Mouse (Mus musculus): Measurements from ENCODE around the gene P4ha2. TPM values are rescaled to one million over a fixed set of nuclear protein-coding genes. Genes with fewer than 3 reads are reported as not detected.

P4ha2 gene
- polyA plus RNA-seq, 1 experiment from 2014 or later = 8.3 TPM

GRCm38 (mm10) chr11:54108131-54108530 lies 8.2 kb downstream of the P4ha2 start:
- no peaks in the 10 kb centered on the region for H3K27me3 ChIP-seq (replicated peaks; ENCODE audit: control insufficient read depth, insufficient read depth, low read length)
- WGBS = 71% methylated on average over 3 of the region's 3 CpGs
- no peak overlapping the region for H3K4me2 ChIP-seq (replicated peaks; ENCODE audit: low read depth)
- H3K9me3 ChIP-seq (ENCODE audit: control insufficient read depth) = no peaks in the 10 kb centered on the region
- ATAC-seq = no peak
- no peak for TF ChIP-seq CTCF (IDR thresholded peaks at IDR 0.05; ENCODE audit: low read depth)
- no peak overlapping the region for H3K9ac ChIP-seq (ENCODE audit: low read depth, low read length)
- H3K4me3 ChIP-seq (ENCODE audit: low read depth, low read length) = no peak overlapping the region
- no peaks in the 10 kb centered on the region; the same call in 1 of the 2 replicates for H3K36me3 ChIP-seq (ENCODE audit: control insufficient read depth, insufficient read depth)
- H3K4me1 ChIP-seq (replicated peaks; ENCODE audit: control insufficient read depth, insufficient read depth, low read length) = no peaks in the 10 kb centered on the region; the same call in 1 of the 2 replicates
- no peak overlapping the region for H3K27ac ChIP-seq (ENCODE audit: low read depth, low read length)

GRCm38 (mm10) chr11:54108894-54109293 lies 9.0 kb downstream of the P4ha2 start:
- H3K27me3 ChIP-seq (replicated peaks; ENCODE audit: control insufficient read depth, insufficient read depth, low read length) = no peaks in the 10 kb centered on the region
- H3K27ac ChIP-seq (ENCODE audit: low read depth, low read length) = no peak overlapping the region
- H3K4me2 ChIP-seq (replicated peaks; ENCODE audit: low read depth) = no peak overlapping the region
- no peak for TF ChIP-seq CTCF (IDR thresholded peaks at IDR 0.05; ENCODE audit: low read depth)
- no peaks in the 10 kb centered on the region; the same call in 1 of the 2 replicates for H3K4me1 ChIP-seq (replicated peaks; ENCODE audit: control insufficient read depth, insufficient read depth, low read length)
- H3K9ac ChIP-seq (ENCODE audit: low read depth, low read length) = no peak overlapping the region
- ATAC-seq = no peak
- no peak overlapping the region for H3K4me3 ChIP-seq (ENCODE audit: low read depth, low read length)
- no peaks in the 10 kb centered on the region; the same call in 1 of the 2 replicates for H3K36me3 ChIP-seq (ENCODE audit: control insufficient read depth, insufficient read depth)
- 77% methylated on average over 5 of the region's 5 CpGs for WGBS
- H3K9me3 ChIP-seq (ENCODE audit: control insufficient read depth) = no peaks in the 10 kb centered on the region

GRCm38 (mm10) chr11:54111291-54111690 lies 11.4 kb downstream of the P4ha2 start:
- no peaks in the 10 kb centered on the region for H3K9me3 ChIP-seq (ENCODE audit: control insufficient read depth)
- no peak for TF ChIP-seq CTCF (IDR thresholded peaks at IDR 0.05; ENCODE audit: low read depth)
- no peak for ATAC-seq
- H3K4me2 ChIP-seq (replicated peaks; ENCODE audit: low read depth) = no peak overlapping the region
- H3K27me3 ChIP-seq (replicated peaks; ENCODE audit: control insufficient read depth, insufficient read depth, low read length) = no peaks in the 10 kb centered on the region
- no peak overlapping the region for H3K27ac ChIP-seq (ENCODE audit: low read depth, low read length)
- no peaks in the 10 kb centered on the region; the same call in 1 of the 2 replicates for H3K4me1 ChIP-seq (replicated peaks; ENCODE audit: control insufficient read depth, insufficient read depth, low read length)
- no peaks in the 10 kb centered on the region; the same call in 1 of the 2 replicates for H3K36me3 ChIP-seq (ENCODE audit: control insufficient read depth, insufficient read depth)
- no peak overlapping the region for H3K9ac ChIP-seq (ENCODE audit: low read depth, low read length)
- WGBS = 89% methylated on average over 7 of the region's 7 CpGs
- H3K4me3 ChIP-seq (ENCODE audit: low read depth, low read length) = no peak overlapping the region

GRCm38 (mm10) chr11:54111976-54112741 lies 12.3 kb downstream of the P4ha2 start:
- Histone ChIP-seq H3K9ac (ENCODE audit: low read depth, low read length) (0 out of 2 replicates have a peak overlapping the region, but pooled peaks have one; percentile 4), H3K27ac (ENCODE audit: low read depth, low read length) (no peak overlapping the region), H3K9me3 (ENCODE audit: control insufficient read depth) (no peaks in the 10 kb centered on the region), H3K36me3 (ENCODE audit: control insufficient read depth, insufficient read depth) (no peaks in the 10 kb centered on the region; the same call in 1 of the 2 replicates), H3K27me3 (replicated peaks; ENCODE audit: control insufficient read depth, insufficient read depth, low read length) (no peaks in the 10 kb centered on the region), H3K4me1 (replicated peaks; ENCODE audit: control insufficient read depth, insufficient read depth, low read length) (no peaks in the 10 kb centered on the region; the same call in 1 of the 2 replicates), H3K4me2 (replicated peaks; ENCODE audit: low read depth) (peak overlapping the region; percentile 54), H3K4me3 (ENCODE audit: low read depth, low read length) (no peak overlapping the region)
- whole genome bisulfite sequencing = 73% methylated on average over 21 of the region's 21 CpGs
- no peak for TF ChIP-seq CTCF (IDR thresholded peaks at IDR 0.05; ENCODE audit: low read depth)
- no peak for ATAC-seq

GRCm38 (mm10) chr11:54112920-54113319 lies 13.0 kb downstream of the P4ha2 start:
- H3K36me3 ChIP-seq (ENCODE audit: control insufficient read depth, insufficient read depth) = no peaks in the 10 kb centered on the region; the same call in 1 of the 2 replicates
- H3K27me3 ChIP-seq (replicated peaks; ENCODE audit: control insufficient read depth, insufficient read depth, low read length) = no peaks in the 10 kb centered on the region
- no peaks in the 10 kb centered on the region for H3K9me3 ChIP-seq (ENCODE audit: control insufficient read depth)
- H3K4me1 ChIP-seq (replicated peaks; ENCODE audit: control insufficient read depth, insufficient read depth, low read length) = no peaks in the 10 kb centered on the region; the same call in 1 of the 2 replicates
- H3K27ac ChIP-seq (ENCODE audit: low read depth, low read length) = peak overlapping the region; percentile 22
- peak overlapping the region; percentile 54 for H3K4me2 ChIP-seq (replicated peaks; ENCODE audit: low read depth)
- H3K9ac ChIP-seq (ENCODE audit: low read depth, low read length) = 0 out of 2 replicates have a peak overlapping the region, but pooled peaks have one; percentile 4
- H3K4me3 ChIP-seq (ENCODE audit: low read depth, low read length) = no peak overlapping the region
- peak; percentile 94 for ATAC-seq
- WGBS = 3% methylated on average over 10 of the region's 10 CpGs
- no peak for TF ChIP-seq CTCF (IDR thresholded peaks at IDR 0.05; ENCODE audit: low read depth)

GRCm38 (mm10) chr11:54113352-54113751 lies 13.5 kb downstream of the P4ha2 start:
- no peak for TF ChIP-seq CTCF (IDR thresholded peaks at IDR 0.05; ENCODE audit: low read depth)
- ATAC-seq = no peak
- Histone ChIP-seq H3K9ac (ENCODE audit: low read depth, low read length) (0 out of 2 replicates have a peak overlapping the region, but pooled peaks have one; percentile 4), H3K9me3 (ENCODE audit: control insufficient read depth) (no peaks in the 10 kb centered on the region), H3K27ac (ENCODE audit: low read depth, low read length) (peak overlapping the region; percentile 22), H3K4me1 (replicated peaks; ENCODE audit: control insufficient read depth, insufficient read depth, low read length) (no peaks in the 10 kb centered on the region; the same call in 1 of the 2 replicates), H3K4me2 (replicated peaks; ENCODE audit: low read depth) (peak overlapping the region; percentile 54), H3K4me3 (ENCODE audit: low read depth, low read length) (no peak overlapping the region), H3K27me3 (replicated peaks; ENCODE audit: control insufficient read depth, insufficient read depth, low read length) (no peaks in the 10 kb centered on the region), H3K36me3 (ENCODE audit: control insufficient read depth, insufficient read depth) (no peaks in the 10 kb centered on the region)
- WGBS = 20% methylated on average over 4 of the region's 4 CpGs

Measured in intestine, postnatal 0 days (tissue).